Mouse (Mus musculus): ENCODE data around the gene Col13a1. TPM values are rescaled to one million over a fixed set of nuclear protein-coding genes. Genes with fewer than 3 reads are reported as not detected.

Col13a1 gene
- total RNA-seq, 2 experiments from 2014 or later = 0.77 to 1.3 TPM

DNA sequence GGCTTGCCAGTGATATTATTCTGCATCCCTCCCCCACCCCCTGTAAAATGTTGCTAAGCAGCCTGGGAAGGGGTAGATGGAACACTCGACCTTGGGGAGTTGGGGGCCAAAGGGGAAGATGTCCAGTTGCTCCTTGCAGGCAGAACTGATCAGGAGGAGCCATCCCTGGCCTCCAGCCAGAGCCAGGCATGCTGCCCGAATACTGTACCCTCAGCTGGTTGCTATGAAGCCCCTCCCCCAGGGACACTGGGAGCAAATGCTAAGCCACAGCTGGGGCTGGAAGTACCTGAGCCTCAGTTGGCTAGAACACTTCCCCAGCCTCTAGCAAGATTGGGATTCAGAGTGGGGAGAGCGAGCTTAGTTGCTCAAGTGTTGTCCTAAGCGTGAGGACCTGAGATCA lies 6.9 kb downstream of the Col13a1 start:
- DNase-seq (ENCODE audit: extremely low spot score in 1 of 2, low spot score in 1 of 2) = no peak

DNA sequence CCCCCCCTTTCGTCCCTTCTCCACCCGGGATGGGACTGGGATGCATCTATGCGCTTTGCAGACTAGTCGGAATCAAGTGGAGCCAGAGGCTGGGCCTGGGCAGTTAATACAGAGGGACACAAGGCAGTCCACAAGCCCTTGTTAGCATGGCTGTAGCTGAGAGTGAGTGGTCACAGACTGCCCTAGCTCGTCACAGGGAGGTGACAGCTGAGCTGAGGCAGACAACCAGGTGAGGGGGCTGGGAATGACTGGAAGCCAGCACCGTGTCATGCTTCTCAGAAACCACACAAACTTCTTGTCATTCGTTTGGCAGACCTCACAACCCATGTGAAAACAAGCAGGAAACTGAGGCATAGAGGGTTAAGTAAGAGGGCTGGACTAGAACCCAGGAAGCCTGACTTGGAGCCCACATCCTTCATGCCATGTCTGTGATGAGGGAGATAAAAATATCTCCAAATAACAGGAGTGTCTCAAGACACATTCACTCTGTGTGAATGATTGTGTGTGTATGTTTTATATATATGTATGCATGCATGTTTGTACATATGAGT lies 10.8 kb downstream of the Col13a1 start:
- DNase-seq (ENCODE audit: extremely low spot score in 1 of 2, low spot score in 1 of 2) = no peak

DNA sequence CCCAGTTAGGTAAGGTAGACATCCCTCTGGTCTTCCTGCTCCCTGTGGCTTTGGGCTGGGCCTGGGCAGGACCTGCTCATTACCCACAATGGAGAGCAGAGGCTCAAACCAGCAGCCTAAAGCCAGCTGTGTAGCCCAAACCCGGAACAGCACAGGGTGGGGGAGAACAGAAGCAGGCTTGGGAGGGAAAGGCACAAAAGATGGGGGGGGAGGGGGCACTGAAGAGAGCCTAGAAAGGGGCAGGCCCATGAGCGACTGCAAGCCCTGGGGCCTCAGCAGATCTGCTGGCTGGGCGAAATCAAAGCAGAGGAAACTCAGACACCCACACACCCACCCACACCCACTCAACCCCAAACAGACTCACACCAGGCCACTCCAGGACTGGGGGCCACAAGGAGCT lies 11.7 kb downstream of the Col13a1 start:
- no peak for DNase-seq (ENCODE audit: extremely low spot score in 1 of 2, low spot score in 1 of 2)

- DNase-seq (ENCODE audit: extremely low spot score in 1 of 2, low spot score in 1 of 2) = no peak
Measured at GRCm38 (mm10) chr10:61965386-61965841, 13.5 kb downstream of the Col13a1 start.

DNA sequence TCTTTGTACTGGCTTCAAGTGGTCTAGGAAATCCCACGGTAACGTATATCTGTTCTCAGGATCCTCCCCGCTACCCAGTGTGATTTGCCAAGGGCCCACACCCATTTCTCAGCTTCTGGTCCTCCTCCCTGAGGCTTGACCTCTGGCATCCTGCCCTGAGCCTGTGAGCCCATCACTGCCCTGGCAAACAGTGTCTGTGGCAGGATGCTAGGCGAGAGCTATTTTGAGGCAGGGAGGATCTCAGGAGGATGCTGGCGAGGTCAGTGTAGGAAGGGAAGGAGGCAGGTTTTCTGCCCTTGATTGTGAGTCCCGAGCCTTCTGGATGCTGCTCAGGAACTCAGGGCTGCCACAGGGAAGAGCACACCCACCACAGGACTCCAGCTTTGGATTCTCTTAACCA lies 22.2 kb downstream of the Col13a1 start:
- no peak for DNase-seq (ENCODE audit: extremely low spot score in 1 of 2, low spot score in 1 of 2)

DNA sequence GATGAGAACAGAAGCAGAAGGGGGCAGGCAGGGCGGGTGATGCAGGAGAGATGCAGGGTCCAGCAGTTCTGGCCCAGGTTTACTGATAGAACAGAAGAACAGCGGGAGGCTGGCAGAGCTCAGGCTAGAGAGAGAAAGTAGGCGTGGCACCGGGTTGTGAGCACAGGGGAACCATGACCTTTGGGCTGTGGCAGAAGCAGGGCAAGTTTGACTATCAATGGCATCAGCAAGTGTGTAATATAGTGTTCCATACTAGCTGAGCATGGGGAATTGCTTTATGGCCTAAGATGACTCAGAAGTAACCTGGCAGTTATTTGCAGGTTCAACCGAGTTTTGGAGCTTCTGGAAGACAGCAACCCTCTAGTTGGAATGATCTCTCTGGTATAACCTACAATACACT lies 25.0 kb downstream of the Col13a1 start:
- DNase-seq (ENCODE audit: extremely low spot score in 1 of 2, low spot score in 1 of 2) = no peak

DNA sequence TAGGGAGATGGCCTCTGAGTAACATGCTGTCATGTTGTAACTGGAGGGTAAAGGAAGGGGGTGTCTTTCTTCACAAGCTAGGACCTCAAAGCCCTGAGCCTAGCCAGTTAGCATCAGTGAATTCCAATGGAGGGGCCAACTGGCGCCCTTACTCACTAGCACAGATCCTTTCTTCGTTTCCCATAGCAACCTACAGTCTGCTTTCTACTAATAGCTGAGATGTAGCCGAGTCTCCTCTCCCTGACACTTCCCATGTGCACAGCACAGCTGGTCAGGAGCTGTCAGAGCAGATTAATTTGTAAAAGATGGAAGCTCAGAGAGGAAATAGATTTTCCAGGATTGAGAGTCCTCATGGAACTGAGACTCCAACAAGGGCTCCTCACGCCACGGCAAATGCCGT lies 29.4 kb downstream of the Col13a1 start:
- DNase-seq (ENCODE audit: extremely low spot score in 1 of 2, low spot score in 1 of 2) = no peak

DNA sequence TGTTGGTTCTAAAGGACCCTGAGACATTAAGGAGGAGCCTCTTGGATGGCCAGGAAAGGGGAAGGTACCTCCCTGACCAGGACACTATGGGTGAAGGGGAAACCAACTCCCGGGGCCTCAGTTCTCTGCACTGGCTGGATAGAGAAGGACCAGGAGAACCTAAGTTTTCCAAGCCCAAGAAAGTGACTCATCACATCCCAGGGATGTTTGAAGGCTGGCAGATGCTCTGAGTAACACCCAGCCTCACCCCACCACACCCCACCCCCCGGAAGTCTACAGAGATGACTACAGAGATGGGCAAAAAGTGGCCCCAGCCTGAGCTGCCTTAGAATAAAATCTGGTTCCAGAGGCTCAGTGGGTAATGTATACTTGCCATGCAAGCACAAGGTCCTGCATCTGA lies 34.5 kb downstream of the Col13a1 start:
- DNase-seq (ENCODE audit: extremely low spot score in 1 of 2, low spot score in 1 of 2) = no peak

- no peak for DNase-seq (ENCODE audit: extremely low spot score in 1 of 2, low spot score in 1 of 2)
Measured at GRCm38 (mm10) chr10:61943480-61943879, 35.4 kb downstream of the Col13a1 start.

DNA sequence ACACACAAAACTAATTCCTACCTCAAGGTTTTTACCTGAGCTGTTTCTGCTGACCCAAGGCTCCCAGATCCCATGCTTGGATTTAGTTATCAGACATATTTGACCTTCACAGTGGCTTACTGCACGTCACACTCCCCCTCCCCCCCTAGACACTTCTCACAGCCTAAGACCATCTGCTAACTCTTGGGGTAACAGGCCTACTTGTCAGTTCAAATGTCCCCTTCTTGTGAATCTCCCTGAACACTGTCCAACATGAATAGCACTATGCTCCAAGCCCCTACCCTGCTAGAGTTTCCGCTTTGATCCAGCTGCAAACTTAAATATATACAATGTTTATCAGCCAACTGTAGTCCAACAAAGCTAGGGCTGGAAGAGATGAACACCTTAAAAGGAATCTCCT lies 36.2 kb downstream of the Col13a1 start:
- DNase-seq (ENCODE audit: extremely low spot score in 1 of 2, low spot score in 1 of 2) = no peak

- no peak for DNase-seq (ENCODE audit: extremely low spot score in 1 of 2, low spot score in 1 of 2)
Measured at GRCm38 (mm10) chr10:61936211-61937121, 42.4 kb downstream of the Col13a1 start.

GRCm38 (mm10) chr10:61931678-61932077 lies 47.2 kb downstream of the Col13a1 start:
- no peak for DNase-seq (ENCODE audit: extremely low spot score in 1 of 2, low spot score in 1 of 2)

DNA sequence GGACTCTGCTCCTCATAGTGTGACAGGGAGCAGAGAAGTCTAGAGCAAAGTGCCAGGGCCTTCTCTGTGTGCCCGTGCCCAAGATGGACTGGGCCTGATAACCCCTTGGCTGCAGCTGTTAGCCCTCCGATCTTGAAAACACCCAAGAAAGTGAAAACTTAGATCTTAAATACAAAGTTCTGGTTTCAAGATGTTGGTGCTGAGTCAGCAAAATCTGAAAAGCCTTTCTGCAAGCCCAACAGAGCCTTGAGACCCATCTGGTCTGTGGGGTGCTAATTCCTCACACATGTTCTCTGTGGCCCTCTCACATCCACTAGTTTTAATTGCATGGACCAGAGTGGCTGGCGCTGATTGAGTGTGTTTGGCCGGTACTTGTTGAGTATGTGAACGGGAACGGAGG lies 49.0 kb downstream of the Col13a1 start:
- DNase-seq (ENCODE audit: extremely low spot score in 1 of 2, low spot score in 1 of 2) = no peak

DNA sequence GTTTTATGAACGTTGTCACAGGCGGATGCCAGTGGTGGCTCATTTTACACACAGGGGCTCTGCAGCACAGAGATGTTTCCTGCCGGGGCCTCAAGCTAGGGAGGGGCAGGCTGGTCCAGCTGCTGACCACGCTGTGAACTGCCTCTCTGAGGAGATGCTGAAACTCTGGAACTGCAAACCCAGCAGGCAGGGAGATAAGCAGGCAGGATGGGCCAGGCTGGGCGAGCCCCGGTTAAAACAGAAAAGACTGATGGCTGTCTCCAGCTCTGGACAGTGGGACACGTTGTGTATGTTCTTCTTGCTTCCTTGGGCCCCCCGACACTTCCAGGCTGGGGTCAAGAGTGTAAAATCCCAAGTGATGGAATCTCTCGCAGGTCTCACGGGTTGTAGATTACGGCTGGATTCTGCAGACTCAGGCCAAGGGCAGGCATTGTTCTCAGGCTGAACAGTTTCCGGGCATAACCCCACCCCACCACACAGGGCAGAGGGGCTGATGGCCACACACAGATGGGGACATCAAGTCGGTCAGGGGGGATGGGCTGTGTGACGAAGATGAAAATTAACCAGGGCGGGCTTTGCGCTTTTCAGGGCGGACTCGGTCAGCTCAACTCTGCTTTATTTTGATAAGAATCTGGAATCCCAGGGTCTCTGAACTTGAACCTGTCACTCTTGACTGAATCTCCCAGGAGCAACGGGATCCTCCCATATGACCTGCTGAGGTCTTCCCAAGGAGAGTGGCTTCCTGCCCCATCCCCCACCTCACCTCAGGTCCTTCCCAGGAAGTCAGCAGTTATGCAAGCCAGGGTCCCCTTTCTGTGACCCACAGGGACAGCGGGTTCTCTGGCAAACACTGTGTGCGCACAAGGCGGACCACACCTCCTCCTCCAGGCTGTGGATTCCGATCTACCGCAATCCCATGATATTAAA lies 49.9 kb downstream of the Col13a1 start:
- DNase-seq (ENCODE audit: extremely low spot score in 1 of 2, low spot score in 1 of 2) = no peak

GRCm38 (mm10) chr10:61925691-61926090 lies 53.2 kb downstream of the Col13a1 start:
- no peak for DNase-seq (ENCODE audit: extremely low spot score in 1 of 2, low spot score in 1 of 2)

DNA sequence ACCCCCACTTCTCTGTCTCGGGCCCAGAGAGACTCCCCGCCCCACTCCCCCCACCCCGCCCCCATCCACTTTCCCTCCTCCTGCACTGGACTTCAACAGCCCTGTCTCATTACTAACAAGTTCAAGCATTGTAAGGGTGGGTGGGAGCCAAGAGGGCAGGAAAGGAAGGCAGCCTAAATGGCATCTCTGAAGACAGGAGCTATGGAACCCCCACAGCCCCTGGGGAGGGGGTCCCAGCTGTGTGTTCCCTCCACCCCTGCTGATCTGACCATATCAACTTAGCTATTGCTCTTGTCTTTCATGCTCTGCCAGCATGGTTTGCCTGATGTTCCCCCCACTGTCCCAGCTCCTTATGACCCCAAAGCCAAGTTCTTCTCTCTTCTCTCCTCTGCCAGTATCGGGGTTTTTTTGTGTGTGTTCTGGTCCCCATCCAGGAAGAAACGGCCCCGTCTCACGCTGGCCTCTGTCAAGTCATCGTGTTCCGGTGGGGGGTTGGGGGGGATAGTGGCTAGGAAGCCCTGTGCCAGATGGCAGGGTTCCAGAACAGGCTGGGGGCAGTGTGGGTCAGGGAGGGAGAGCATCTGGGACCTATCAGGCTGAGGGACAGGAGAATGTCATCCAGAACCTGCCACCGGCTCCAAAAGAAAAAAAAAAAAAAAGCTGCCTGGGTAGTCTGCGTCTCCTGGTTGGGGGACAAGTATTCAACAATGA lies 58.1 kb downstream of the Col13a1 start:
- DNase-seq (ENCODE audit: extremely low spot score in 1 of 2, low spot score in 1 of 2) = no peak

GRCm38 (mm10) chr10:61919924-61920654 lies 58.8 kb downstream of the Col13a1 start:
- no peak for DNase-seq (ENCODE audit: extremely low spot score in 1 of 2, low spot score in 1 of 2)

GRCm38 (mm10) chr10:61919496-61919895 lies 59.4 kb downstream of the Col13a1 start:
- DNase-seq (ENCODE audit: extremely low spot score in 1 of 2, low spot score in 1 of 2) = no peak

DNA sequence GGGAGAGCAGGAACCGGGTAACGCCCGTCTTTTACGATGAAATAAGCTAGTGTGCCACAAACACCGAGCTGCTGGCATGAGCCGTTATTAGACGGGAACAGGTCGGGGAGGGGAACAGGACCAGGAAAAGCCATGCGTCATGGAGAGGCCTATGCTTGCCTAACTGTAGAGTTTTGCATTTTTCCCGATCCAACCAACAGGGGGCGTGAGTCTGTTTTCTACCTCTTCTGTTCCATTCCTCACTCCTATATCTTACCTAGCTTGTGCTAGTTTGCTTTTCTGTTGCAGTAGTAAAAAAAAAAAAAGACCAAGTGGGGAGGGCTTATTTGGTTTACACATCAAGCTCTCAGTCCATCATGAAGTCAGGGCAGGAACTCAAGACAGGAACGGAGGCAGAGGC lies 61.8 kb downstream of the Col13a1 start:
- DNase-seq (ENCODE audit: extremely low spot score in 1 of 2, low spot score in 1 of 2) = no peak

DNA sequence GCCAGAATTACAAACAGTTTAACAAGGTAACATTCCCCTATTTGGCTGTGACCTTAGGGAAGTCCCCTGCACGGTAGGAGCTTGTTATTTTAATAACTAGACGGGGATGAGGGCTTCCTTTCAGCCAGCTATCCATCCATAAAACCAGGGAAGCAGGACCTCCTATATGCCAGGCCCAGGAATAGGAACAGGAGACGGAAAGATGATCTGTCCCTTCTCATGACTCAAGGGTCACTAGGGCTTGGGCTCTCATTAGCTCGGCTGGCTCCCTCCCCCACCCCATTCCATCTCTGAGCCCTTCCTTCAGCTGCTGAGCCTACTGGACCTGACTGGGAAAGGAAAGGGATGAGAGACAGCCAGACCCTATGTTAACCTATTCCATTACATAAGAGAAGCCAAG lies 67.1 kb downstream of the Col13a1 start:
- DNase-seq (ENCODE audit: extremely low spot score in 1 of 2, low spot score in 1 of 2) = no peak

Data from layer of hippocampus, postnatal 25 days (tissue).